Mouse (Mus musculus) small intestine, adult 2 months (tissue): Measurements from ENCODE around the gene Sirt4.

Source experiments
- CTCF ChIP-seq: fragments of 200-500 bp; IDR thresholded peaks from 2 replicates; pipeline ENCODE4 v1.5.1; 2012; ENCODE audit warnings: low read depth, mild to moderate bottlenecking, control low read depth, inconsistent platforms, low read length, moderate library complexity, mixed read lengths; ENCODE audit not compliant: insufficient replicate concordance, insufficient read length; ENCODE audit errors: extremely low read depth
- POLR2A ChIP-seq: fragments of 200-500 bp; IDR thresholded peaks from 2 replicates; pipeline ENCODE4 v1.6.1; 2012; ENCODE audit warnings: low read depth, mild to moderate bottlenecking, control low read depth, inconsistent platforms, low read length, moderate library complexity

- TF ChIP-seq CTCF (no peak), POLR2A (no peak; the same call in 1 of the 2 replicates)
Observed at GRCm38 (mm10) chr5:115489699-115490637, 5.4 kb upstream of the Sirt4 start.
